Mouse (Mus musculus): ENCODE data around the gene Bbs1. TPM values are rescaled to one million over a fixed set of nuclear protein-coding genes. Genes with fewer than 3 reads are reported as not detected.
A peak's percentile ranks its signal among the peaks of the same experiment; 100 is the strongest.

The Bbs1 gene
- polyA plus RNA-seq, 1 experiment: 28.5 TPM

DNA sequence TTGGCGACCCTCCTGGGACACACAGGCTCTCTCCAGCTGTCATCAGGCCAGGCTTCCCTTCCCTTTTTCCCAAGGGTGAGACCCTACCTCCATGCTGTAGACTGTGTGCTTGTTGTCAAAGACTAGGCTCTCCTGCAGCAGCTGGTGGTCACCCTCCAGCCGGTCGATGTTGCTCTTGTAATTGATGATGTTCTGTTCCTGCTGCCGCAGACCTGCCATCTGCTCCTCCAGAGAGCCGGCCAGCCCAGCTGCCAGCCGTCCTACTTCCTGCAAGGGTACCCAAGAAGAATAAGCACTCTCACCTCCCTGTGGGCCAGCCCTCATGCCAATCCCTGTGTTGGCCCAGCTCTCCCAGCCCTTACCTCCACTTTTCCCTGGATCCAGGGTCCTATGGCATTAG, 43.4 kb downstream of the Bbs1 start:
- H3K4me3 ChIP-seq (ENCODE audit: insufficient read depth, low read length): no peak overlapping the region

DNA sequence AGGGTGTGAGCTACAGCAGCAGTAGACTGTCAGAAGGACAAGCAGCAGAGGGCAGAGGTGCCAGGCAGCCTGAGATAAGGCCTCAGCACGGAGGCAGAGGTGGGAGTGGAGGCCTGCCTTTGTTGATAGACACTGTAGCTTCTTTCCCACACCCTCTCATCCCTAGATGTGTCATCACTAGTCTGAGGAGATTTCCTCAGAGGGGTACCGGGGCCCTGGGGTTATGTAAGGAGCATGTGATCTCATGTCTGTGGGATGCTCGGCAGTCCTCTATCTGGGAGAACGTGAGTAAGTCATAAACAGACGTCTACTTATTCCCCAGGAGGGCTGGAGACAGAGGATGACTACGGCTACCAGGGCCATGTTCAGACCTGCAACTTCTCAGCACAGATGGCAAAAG, 47.3 kb downstream of the Bbs1 start:
- Histone ChIP-seq H3K4me3 (ENCODE audit: insufficient read depth, low read length) (no peak overlapping the region), H3K4me1 (ENCODE audit: control insufficient read depth, insufficient read depth, low read length) (peaks cover 6% of the 10 kb centered on the region; the same call in 1 of the 2 replicates), H3K27ac (ENCODE audit: insufficient read depth, low read length) (no peak overlapping the region)
- no peak for TF ChIP-seq CTCF (IDR thresholded peaks at IDR 0.05; ENCODE audit: extremely low read depth, insufficient read depth, low read length)
- TF ChIP-seq POLR2A (IDR thresholded peaks at IDR 0.05; ENCODE audit: extremely low read depth, insufficient read depth, low read length): no peak

More for the DNA sequence above, 43.4 kb downstream of the Bbs1 start:
- no peaks in the 10 kb centered on the region for H3K4me1 ChIP-seq (ENCODE audit: control insufficient read depth, insufficient read depth, low read length)
- H3K27ac ChIP-seq (ENCODE audit: insufficient read depth, low read length): no peak overlapping the region
- TF ChIP-seq POLR2A (IDR thresholded peaks at IDR 0.05; ENCODE audit: extremely low read depth, insufficient read depth, low read length) (no peak), CTCF (IDR thresholded peaks at IDR 0.05; ENCODE audit: extremely low read depth, insufficient read depth, low read length) (no peak)

GRCm38 (mm10) chr19:4855951-4856350, 50.5 kb downstream of the Bbs1 start:
- Histone ChIP-seq H3K4me1 (ENCODE audit: control insufficient read depth, insufficient read depth, low read length) (peaks cover 6% of the 10 kb centered on the region; the same call in 1 of the 2 replicates), H3K4me3 (ENCODE audit: insufficient read depth, low read length) (peak overlapping the region; percentile 78; the same call in 1 of the 2 replicates), H3K27ac (ENCODE audit: insufficient read depth, low read length) (no peak overlapping the region)
- no peak for TF ChIP-seq CTCF (IDR thresholded peaks at IDR 0.05; ENCODE audit: extremely low read depth, insufficient read depth, low read length)
- no peak for TF ChIP-seq POLR2A (IDR thresholded peaks at IDR 0.05; ENCODE audit: extremely low read depth, insufficient read depth, low read length)

DNA sequence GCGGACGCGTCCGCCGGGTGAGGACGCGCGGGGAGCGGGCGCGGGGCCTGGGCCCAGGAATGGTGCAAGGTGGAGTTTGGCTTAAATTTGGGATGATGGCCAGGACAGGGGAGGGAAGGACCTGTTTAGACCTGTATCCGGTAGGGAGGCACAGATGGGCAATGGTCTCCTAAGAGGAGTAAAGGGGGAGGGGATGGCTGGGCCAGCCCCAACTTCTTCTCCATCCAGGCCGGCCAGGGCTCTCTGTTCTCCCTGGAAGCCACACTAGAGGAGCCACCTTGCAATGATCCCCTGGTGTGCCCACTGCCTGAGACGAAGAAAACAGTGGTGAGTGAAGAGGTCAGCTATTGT, 51.0 kb downstream of the Bbs1 start:
- H3K4me1 ChIP-seq (ENCODE audit: control insufficient read depth, insufficient read depth, low read length): peaks cover 6% of the 10 kb centered on the region; the same call in 1 of the 2 replicates
- TF ChIP-seq POLR2A (IDR thresholded peaks at IDR 0.05; ENCODE audit: extremely low read depth, insufficient read depth, low read length) (no peak), CTCF (IDR thresholded peaks at IDR 0.05; ENCODE audit: extremely low read depth, insufficient read depth, low read length) (no peak)
- peak overlapping the region; percentile 78 for H3K4me3 ChIP-seq (ENCODE audit: insufficient read depth, low read length)
- H3K27ac ChIP-seq (ENCODE audit: insufficient read depth, low read length): peak overlapping the region; percentile 62; the same call in 1 of the 2 replicates

- Histone ChIP-seq H3K4me1 (ENCODE audit: control insufficient read depth, insufficient read depth, low read length) (peaks cover 6% of the 10 kb centered on the region; the same call in 1 of the 2 replicates), H3K4me3 (ENCODE audit: insufficient read depth, low read length) (peak within 1 kb of the TSS; percentile 78), H3K27ac (ENCODE audit: insufficient read depth, low read length) (peak within 1 kb of the TSS; percentile 62; the same call in 1 of the 2 replicates)
- no peak for TF ChIP-seq CTCF (IDR thresholded peaks at IDR 0.05; ENCODE audit: extremely low read depth, insufficient read depth, low read length)
- peak; percentile 79 for TF ChIP-seq POLR2A (IDR thresholded peaks at IDR 0.05; ENCODE audit: extremely low read depth, insufficient read depth, low read length)
These were observed 51.6 kb downstream of the Bbs1 start, which contains the start of gene Ctsf for GRCm38 (mm10) chr19:4854552-4855469. TSS of gene Ctsf (plus strand) at chr19:4855130.

GRCm38 (mm10) chr19:4850281-4850680, 56.1 kb downstream of the Bbs1 start:
- TF ChIP-seq CTCF (IDR thresholded peaks at IDR 0.05; ENCODE audit: extremely low read depth, insufficient read depth, low read length) (no peak), POLR2A (IDR thresholded peaks at IDR 0.05; ENCODE audit: extremely low read depth, insufficient read depth, low read length) (no peak)
- H3K27ac ChIP-seq (ENCODE audit: insufficient read depth, low read length): no peak overlapping the region
- no peak overlapping the region for H3K4me3 ChIP-seq (ENCODE audit: insufficient read depth, low read length)
- H3K4me1 ChIP-seq (ENCODE audit: control insufficient read depth, insufficient read depth, low read length): peaks cover 2% of the 10 kb centered on the region; the same call in 1 of the 2 replicates

DNA sequence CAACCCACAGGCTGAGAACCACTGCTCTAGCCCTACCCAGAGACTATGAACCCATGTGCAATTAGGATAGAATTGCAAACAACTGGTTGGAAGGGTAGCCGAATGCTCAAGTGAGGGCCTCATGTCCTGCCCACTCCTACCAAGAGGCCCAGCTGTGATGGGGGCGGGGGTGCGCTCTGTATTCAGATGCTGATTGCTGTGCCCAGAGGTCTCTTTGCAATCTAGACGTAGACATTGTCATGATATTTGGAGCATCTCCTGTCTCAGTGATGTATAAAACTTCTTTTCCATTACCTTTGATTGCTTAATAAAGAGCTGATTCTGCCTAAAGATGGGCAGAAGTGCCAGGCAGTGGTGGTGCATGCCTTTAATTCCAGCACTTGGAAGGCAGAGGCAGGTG, 56.6 kb downstream of the Bbs1 start:
- peaks cover 2% of the 10 kb centered on the region; the same call in 1 of the 2 replicates for H3K4me1 ChIP-seq (ENCODE audit: control insufficient read depth, insufficient read depth, low read length)
- H3K4me3 ChIP-seq (ENCODE audit: insufficient read depth, low read length): no peak overlapping the region
- TF ChIP-seq POLR2A (IDR thresholded peaks at IDR 0.05; ENCODE audit: extremely low read depth, insufficient read depth, low read length) (no peak), CTCF (IDR thresholded peaks at IDR 0.05; ENCODE audit: extremely low read depth, insufficient read depth, low read length) (no peak)
- H3K27ac ChIP-seq (ENCODE audit: insufficient read depth, low read length): no peak overlapping the region

GRCm38 (mm10) chr19:4847490-4847889, 58.9 kb downstream of the Bbs1 start:
- Histone ChIP-seq H3K4me3 (ENCODE audit: insufficient read depth, low read length) (no peak overlapping the region), H3K27ac (ENCODE audit: insufficient read depth, low read length) (no peak overlapping the region), H3K4me1 (ENCODE audit: control insufficient read depth, insufficient read depth, low read length) (no peaks in the 10 kb centered on the region)
- TF ChIP-seq POLR2A (IDR thresholded peaks at IDR 0.05; ENCODE audit: extremely low read depth, insufficient read depth, low read length) (no peak), CTCF (IDR thresholded peaks at IDR 0.05; ENCODE audit: extremely low read depth, insufficient read depth, low read length) (peak; percentile 72)

DNA sequence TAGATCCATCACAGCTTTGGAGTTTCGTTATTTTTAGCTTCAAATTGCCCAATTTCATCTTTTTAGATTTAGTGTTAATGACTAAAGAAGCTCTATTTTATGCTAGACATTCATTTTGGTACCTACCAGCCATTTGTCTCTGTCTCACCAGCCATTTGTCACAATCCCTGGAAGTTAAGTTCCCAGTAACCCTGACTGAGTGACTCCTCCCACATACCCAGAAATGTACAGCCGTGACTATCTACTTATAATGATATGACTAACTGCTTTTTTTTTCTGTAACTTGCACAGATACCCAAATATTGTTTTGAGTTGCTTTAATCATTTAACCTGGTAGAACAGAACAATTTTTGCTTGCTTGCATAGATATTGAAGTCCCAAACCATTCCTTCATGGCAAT, 60.6 kb downstream of the Bbs1 start:
- no peak for TF ChIP-seq CTCF (IDR thresholded peaks at IDR 0.05; ENCODE audit: extremely low read depth, insufficient read depth, low read length)
- TF ChIP-seq POLR2A (IDR thresholded peaks at IDR 0.05; ENCODE audit: extremely low read depth, insufficient read depth, low read length): no peak
- no peak overlapping the region for H3K27ac ChIP-seq (ENCODE audit: insufficient read depth, low read length)
- H3K4me3 ChIP-seq (ENCODE audit: insufficient read depth, low read length): no peak overlapping the region
- H3K4me1 ChIP-seq (ENCODE audit: control insufficient read depth, insufficient read depth, low read length): no peaks in the 10 kb centered on the region

- Histone ChIP-seq H3K4me1 (ENCODE audit: control insufficient read depth, insufficient read depth, low read length) (no peaks in the 10 kb centered on the region; the same call in 1 of the 2 replicates), H3K4me3 (ENCODE audit: insufficient read depth, low read length) (no peak overlapping the region), H3K27ac (ENCODE audit: insufficient read depth, low read length) (no peak overlapping the region)
- TF ChIP-seq CTCF (IDR thresholded peaks at IDR 0.05; ENCODE audit: extremely low read depth, insufficient read depth, low read length) (no peak), POLR2A (IDR thresholded peaks at IDR 0.05; ENCODE audit: extremely low read depth, insufficient read depth, low read length) (no peak)
These were observed 63.8 kb downstream of the Bbs1 start for GRCm38 (mm10) chr19:4842611-4843010.

Measured in cortical plate, adult 2 months (tissue).